Mouse (Mus musculus) telencephalon, adult 2 months (tissue): ENCODE results near the gene Fat3.
A peak's percentile ranks its signal among the peaks of the same experiment; 100 is the strongest.

Experiments used
- DNase-seq: peaks from one replicate; pipeline ENCODE4 v3.0.0-alpha.2; 2011; ENCODE audit warnings: low read depth, low spot score

Gene Fat3

GRCm38 (mm10) chr9:15954338-15954704, 546.8 kb downstream of the Fat3 start:
- DNase-seq, result no peak

GRCm38 (mm10) chr9:15953585-15954337, 547.3 kb downstream of the Fat3 start:
- DNase-seq, result no peak

- no peak for DNase-seq
Measured at GRCm38 (mm10) chr9:15948086-15948485, 553.0 kb downstream of the Fat3 start.

- DNase-seq, result no peak
Measured at GRCm38 (mm10) chr9:15944182-15944581, 556.9 kb downstream of the Fat3 start.

- no peak for DNase-seq
Measured at GRCm38 (mm10) chr9:15943486-15944153, 557.5 kb downstream of the Fat3 start.

GRCm38 (mm10) chr9:15941818-15942217, 559.3 kb downstream of the Fat3 start:
- DNase-seq, result no peak

GRCm38 (mm10) chr9:15940933-15941673, 560.0 kb downstream of the Fat3 start:
- DNase-seq, result no peak

- no peak for DNase-seq
Measured at GRCm38 (mm10) chr9:15939594-15939993, 561.5 kb downstream of the Fat3 start.

GRCm38 (mm10) chr9:15937837-15938514, 563.1 kb downstream of the Fat3 start:
- no peak for DNase-seq

- DNase-seq, result peak; percentile 58
Measured at GRCm38 (mm10) chr9:15930928-15931443, 570.1 kb downstream of the Fat3 start.

GRCm38 (mm10) chr9:15928331-15928730, 572.8 kb downstream of the Fat3 start:
- no peak for DNase-seq

- no peak for DNase-seq
Measured at GRCm38 (mm10) chr9:15927378-15928083, 573.6 kb downstream of the Fat3 start.

- DNase-seq, result no peak
Measured at GRCm38 (mm10) chr9:15925237-15925636, 575.8 kb downstream of the Fat3 start.

GRCm38 (mm10) chr9:15920271-15920670, 580.8 kb downstream of the Fat3 start:
- DNase-seq, result no peak

GRCm38 (mm10) chr9:15919373-15920005, 581.6 kb downstream of the Fat3 start:
- no peak for DNase-seq

GRCm38 (mm10) chr9:15916600-15916999, 584.5 kb downstream of the Fat3 start:
- DNase-seq, result no peak

- no peak for DNase-seq
Measured at GRCm38 (mm10) chr9:15912735-15913134, 588.4 kb downstream of the Fat3 start.

- no peak for DNase-seq
Measured at GRCm38 (mm10) chr9:15909397-15910113, 591.5 kb downstream of the Fat3 start.

GRCm38 (mm10) chr9:15903948-15904750, 596.9 kb downstream of the Fat3 start:
- DNase-seq, result peak; percentile 39
